Mouse (Mus musculus) adrenal gland, postnatal 4 days (tissue): Measurements from ENCODE around the gene Rrad. TPM values are rescaled to one million over a fixed set of nuclear protein-coding genes. Genes with fewer than 3 reads are reported as not detected.

Source experiments
- DNase-seq, 2 experiments: peaks; one replicate each; pipeline ENCODE4 v3.0.0; 2021 to 2022; ENCODE audit warnings: low spot score in 2 of 2, mixed read lengths in 2 of 2
- total RNA-seq, 2 experiments: library from RNA; stranded (reverse); gene quantifications; 2 replicates each; pipeline ENCODE4 v1.2.3; 2021

Rrad gene
- total RNA-seq, 2 experiments from 2014 or later, result 6.0 to 6.7 TPM

DNA sequence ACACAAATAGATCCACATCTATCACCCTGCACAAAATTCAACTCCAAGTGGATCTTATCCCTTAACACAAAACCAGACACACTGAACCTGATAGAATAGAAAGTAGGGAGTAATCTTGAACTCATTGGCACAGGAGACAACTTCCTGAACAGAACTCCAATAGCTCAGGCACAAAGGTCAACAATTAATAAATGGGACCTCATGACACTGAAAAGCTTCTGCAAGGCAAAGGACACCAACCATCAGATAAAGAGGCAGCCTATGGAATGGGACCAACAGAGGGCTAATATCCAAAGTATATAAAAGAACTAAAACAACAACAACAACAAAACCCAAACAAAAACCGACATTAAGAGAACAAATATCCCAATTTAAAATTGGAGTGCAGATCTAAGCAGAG, 46.6 kb downstream of the Rrad start:
- no peak for DNase-seq

Other genes with a start within 250 kb of the Rrad start
- 10 to 100 TPM; 26.9 to 29.6 TPM for gene Cmtm4, start 235.5 kb downstream of the Rrad start, total RNA-seq
- 100 to 1,000 TPM; 134 to 162 TPM for gene Dync1li2, start 188.3 kb downstream of the Rrad start, total RNA-seq
- gene Terb1, start 121.4 kb downstream of the Rrad start, total RNA-seq, result under 1 TPM; 0.11 to 0.39 TPM
- gene Nae1, start 96.7 kb downstream of the Rrad start, total RNA-seq, result 10 to 100 TPM; 39.6 to 48.0 TPM
- gene Car7, start 96.6 kb downstream of the Rrad start, total RNA-seq, result 1 to 10 TPM; 1.7 to 2.0 TPM
- 10 to 100 TPM; 17.0 to 17.6 TPM for gene Pdp2, start 39.9 kb downstream of the Rrad start, total RNA-seq
- 10 to 100 TPM in 1 of 2 experiments, 1 to 10 TPM in 1; 2.1 to 83.8 TPM for gene Cdh16, start 6.9 kb downstream of the Rrad start, total RNA-seq
- 10 to 100 TPM; 32.4 to 36.2 TPM for gene Ciao2b, start 10.6 kb upstream of the Rrad start, total RNA-seq
- gene Ces2a, start 102.7 kb upstream of the Rrad start, total RNA-seq, result 10 to 100 TPM in 1 of 2 experiments, under 1 TPM in 1; 0.25 to 15.5 TPM
- gene Ces2b, start 200.2 kb upstream of the Rrad start, total RNA-seq, result 1 to 10 TPM; 2.8 to 8.4 TPM
- gene Ces2c, start 215.7 kb upstream of the Rrad start, total RNA-seq, result under 1 TPM in 1 of 2 experiments, not detected in 1; 0.34 TPM